Mouse (Mus musculus) midbrain, postnatal 0 days (tissue): ENCODE measurements at regions not wholly inside any gene's neighbourhood (a gene's known extent, or its start where the extent isn't known, plus 50 kb on each side); places are given as distances from the start of the nearest gene placed in this dataset.

ENCODE experiments used
- ATAC-seq: fragments of 200-750 bp; cut with Nextera tagmentation; 2 replicates; pipeline ENCODE4 v1.8.0; 2017; ENCODE audit warnings: moderate number of reproducible peaks, mild to moderate bottlenecking, moderate TSS enrichment, moderate library complexity; ENCODE audit not compliant: low FRiP score
- DNase-seq: peaks from one replicate; pipeline ENCODE4 v3.0.0-alpha.2; 2015; ENCODE audit warnings: low spot score
- H3K27ac ChIP-seq: fragments of 300-500 bp; sonication (generic); 2 replicates; pipeline ENCODE4 v1.5.1; 2014; ENCODE audit warnings: low read depth, mild to moderate bottlenecking, low read length, mixed read lengths
- H3K27me3 ChIP-seq: fragments of 300-500 bp; sonication (generic); 2 replicates; pipeline ENCODE4 v1.6.1; 2014; ENCODE audit warnings: low read length, control low read depth, mixed read lengths; ENCODE audit not compliant: insufficient read depth
- H3K36me3 ChIP-seq: fragments of 300-500 bp; sonication (generic); 2 replicates; pipeline ENCODE4 v1.6.1; 2014; ENCODE audit warnings: low read length, control low read depth, mixed read lengths; ENCODE audit not compliant: insufficient read depth
- H3K4me1 ChIP-seq: fragments of 300-500 bp; sonication (generic); 2 replicates; pipeline ENCODE4 v1.6.1; 2014; ENCODE audit warnings: mild to moderate bottlenecking, control low read depth, antibody characterized with exemption, low read length, mixed read lengths; ENCODE audit not compliant: insufficient read depth
- H3K4me2 ChIP-seq: fragments of 300-500 bp; sonication (generic); 2 replicates; pipeline ENCODE4 v1.6.1; 2014; ENCODE audit warnings: low read depth, mild to moderate bottlenecking, low read length, mixed read lengths; ENCODE audit not compliant: poor library complexity, severe bottlenecking
- H3K4me3 ChIP-seq: fragments of 300-500 bp; sonication (generic); 2 replicates; pipeline ENCODE4 v1.5.1; 2014; ENCODE audit warnings: low read depth, mild to moderate bottlenecking, low read length, moderate library complexity
- H3K9ac ChIP-seq: fragments of 300-500 bp; sonication (generic); replicated peaks from 2 replicates; pipeline ENCODE4 v1.6.1; 2014; ENCODE audit warnings: mild to moderate bottlenecking, low read length, moderate library complexity, mixed read lengths; ENCODE audit not compliant: poor library complexity, severe bottlenecking
- H3K9me3 ChIP-seq: fragments of 300-500 bp; sonication (generic); 2 replicates; pipeline ENCODE4 v1.6.1; 2016; ENCODE audit warnings: low read length, control low read depth
- CTCF ChIP-seq: IDR thresholded peaks from 2 replicates; pipeline ENCODE4 v1.5.1; 2016; ENCODE audit warnings: antibody characterized with exemption, mild to moderate bottlenecking
- WGBS: fragments of 180-500 bp; shearing (Covaris S2); extraction: QIAGEN DNeasy Blood & Tissue Kit; methylation state at CpG from one replicate; pipeline ENCODE4 v1.1.7; 2014; 5-methylcytosine and 5-hydroxymethylcytosine counted together

GRCm38 (mm10) chr13:52172706-52173346, 326.3 kb downstream of the Gadd45g start:
- no peak overlapping the region for H3K27ac ChIP-seq
- no peak overlapping the region for H3K4me2 ChIP-seq
- no peak overlapping the region for H3K9ac ChIP-seq
- H3K4me1 ChIP-seq, result no peaks in the 10 kb centered on the region
- no peaks in the 10 kb centered on the region for H3K36me3 ChIP-seq
- DNase-seq (no peak), ATAC-seq (no peak)
- 89% methylated on average over 9 of the region's 9 CpGs for WGBS
- no peak for TF ChIP-seq CTCF
- no peak overlapping the region for H3K4me3 ChIP-seq
- H3K27me3 ChIP-seq, result no peaks in the 10 kb centered on the region
- no peaks in the 10 kb centered on the region for H3K9me3 ChIP-seq

GRCm38 (mm10) chr13:52175665-52176064, 329.2 kb downstream of the Gadd45g start:
- H3K9ac ChIP-seq, result no peak overlapping the region
- no peak for TF ChIP-seq CTCF
- H3K27me3 ChIP-seq, result no peaks in the 10 kb centered on the region
- DNase-seq (no peak), ATAC-seq (no peak)
- no peak overlapping the region for H3K27ac ChIP-seq
- 62% methylated on average over 2 of the region's 2 CpGs for whole genome bisulfite sequencing
- H3K4me3 ChIP-seq, result no peak overlapping the region
- no peaks in the 10 kb centered on the region for H3K9me3 ChIP-seq
- no peak overlapping the region for H3K4me2 ChIP-seq
- no peaks in the 10 kb centered on the region for H3K4me1 ChIP-seq
- no peaks in the 10 kb centered on the region for H3K36me3 ChIP-seq

- TF ChIP-seq CTCF, result no peak
These were observed 333.5 kb downstream of the Gadd45g start for GRCm38 (mm10) chr13:52179977-52180376.

GRCm38 (mm10) chr13:52183635-52184034, 337.2 kb downstream of the Gadd45g start:
- WGBS, result 86% methylated on average over 5 of the region's 5 CpGs
- ATAC-seq, result no peak

More at GRCm38 (mm10) chr13:52179977-52180376, 333.5 kb downstream of the Gadd45g start:
- no peak for ATAC-seq
- H3K4me3 ChIP-seq, result no peak overlapping the region
- H3K9ac ChIP-seq, result no peak overlapping the region
- no peaks in the 10 kb centered on the region for H3K9me3 ChIP-seq
- no peaks in the 10 kb centered on the region for H3K36me3 ChIP-seq
- DNase-seq, result no peak
- no peaks in the 10 kb centered on the region for H3K27me3 ChIP-seq
- no peak overlapping the region for H3K4me2 ChIP-seq
- no peaks in the 10 kb centered on the region for H3K4me1 ChIP-seq
- H3K27ac ChIP-seq, result no peak overlapping the region
- WGBS, result 88% methylated on average over 4 of the region's 4 CpGs

GRCm38 (mm10) chr13:52185574-52185973, 339.1 kb downstream of the Gadd45g start:
- H3K9ac ChIP-seq, result no peak overlapping the region
- no peaks in the 10 kb centered on the region for H3K9me3 ChIP-seq
- no peak overlapping the region for H3K4me2 ChIP-seq
- H3K4me3 ChIP-seq, result no peak overlapping the region
- DNase-seq (no peak), ATAC-seq (no peak)
- no peak overlapping the region for H3K27ac ChIP-seq
- H3K27me3 ChIP-seq, result no peaks in the 10 kb centered on the region
- no peaks in the 10 kb centered on the region for H3K36me3 ChIP-seq
- WGBS, result 87% methylated on average over 1 of the region's 1 CpGs
- TF ChIP-seq CTCF, result no peak
- no peaks in the 10 kb centered on the region for H3K4me1 ChIP-seq

More at GRCm38 (mm10) chr13:52183635-52184034, 337.2 kb downstream of the Gadd45g start:
- Histone ChIP-seq H3K27me3 (no peaks in the 10 kb centered on the region), H3K9ac (no peak overlapping the region), H3K9me3 (no peaks in the 10 kb centered on the region), H3K4me2 (no peak overlapping the region), H3K36me3 (no peaks in the 10 kb centered on the region), H3K4me1 (no peaks in the 10 kb centered on the region), H3K27ac (no peak overlapping the region), H3K4me3 (no peak overlapping the region)
- DNase-seq, result no peak
- TF ChIP-seq CTCF, result no peak

- Histone ChIP-seq H3K9ac (no peak overlapping the region), H3K4me1 (no peaks in the 10 kb centered on the region), H3K4me2 (no peak overlapping the region), H3K36me3 (no peaks in the 10 kb centered on the region), H3K27me3 (no peaks in the 10 kb centered on the region), H3K4me3 (no peak overlapping the region), H3K27ac (no peak overlapping the region), H3K9me3 (no peaks in the 10 kb centered on the region)
- 61% methylated on average over 8 of the region's 8 CpGs for WGBS
- DNase-seq (peak; percentile 37), ATAC-seq (no peak)
- no peak; the same call in 1 of the 2 replicates for TF ChIP-seq CTCF
These were observed 341.5 kb downstream of the Gadd45g start for GRCm38 (mm10) chr13:52187841-52188604.
